Mouse (Mus musculus): ENCODE results near the gene Itgb5. TPM values are rescaled to one million over a fixed set of nuclear protein-coding genes. Genes with fewer than 3 reads are reported as not detected.
A peak's percentile ranks its signal among the peaks of the same experiment; 100 is the strongest.

The Itgb5 gene
- polyA plus RNA-seq, 1 experiment from 2014 or later: 28.2 TPM

DNA sequence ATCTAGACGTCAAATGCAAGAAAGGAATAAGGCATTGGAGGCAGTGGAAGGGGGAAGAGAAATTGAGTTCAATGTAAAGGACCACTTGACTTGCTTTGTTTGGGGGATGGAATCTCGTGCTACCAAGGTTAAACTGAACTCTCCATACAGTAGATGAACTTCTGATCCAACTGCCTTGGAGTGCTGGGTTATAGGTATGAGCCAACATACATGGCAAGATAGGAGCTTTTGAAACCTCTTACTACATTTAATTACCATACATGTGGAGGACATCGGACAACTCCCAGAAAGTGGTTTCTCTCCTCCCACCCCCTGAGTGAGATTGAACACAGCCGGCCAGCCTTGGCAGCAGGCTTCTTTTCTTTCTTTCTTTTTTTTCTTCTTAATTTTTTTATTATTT lies 34.4 kb upstream of the Itgb5 start:
- Histone ChIP-seq H3K4me2 (ENCODE audit: low read depth, low read length, severe bottlenecking) (no peak overlapping the region), H3K4me3 (ENCODE audit: low read depth, low read length) (no peak overlapping the region), H3K9ac (ENCODE audit: low read length) (no peak overlapping the region), H3K4me1 (replicated peaks; ENCODE audit: control insufficient read depth, insufficient read depth, low read length) (no peaks in the 10 kb centered on the region), H3K27ac (ENCODE audit: low read depth, low read length) (no peak overlapping the region), H3K9me3 (ENCODE audit: control insufficient read depth, low read length) (no peaks in the 10 kb centered on the region), H3K36me3 (ENCODE audit: control insufficient read depth, insufficient read depth, low read length) (no peaks in the 10 kb centered on the region), H3K27me3 (ENCODE audit: control insufficient read depth, insufficient read depth, low read length) (no peaks in the 10 kb centered on the region)
- 90% methylated on average over 4 of the region's 4 CpGs for WGBS
- DNase-seq (ENCODE audit: low spot score) (no peak), ATAC-seq (replicated peaks; ENCODE audit: low FRiP score) (no peak)

DNA sequence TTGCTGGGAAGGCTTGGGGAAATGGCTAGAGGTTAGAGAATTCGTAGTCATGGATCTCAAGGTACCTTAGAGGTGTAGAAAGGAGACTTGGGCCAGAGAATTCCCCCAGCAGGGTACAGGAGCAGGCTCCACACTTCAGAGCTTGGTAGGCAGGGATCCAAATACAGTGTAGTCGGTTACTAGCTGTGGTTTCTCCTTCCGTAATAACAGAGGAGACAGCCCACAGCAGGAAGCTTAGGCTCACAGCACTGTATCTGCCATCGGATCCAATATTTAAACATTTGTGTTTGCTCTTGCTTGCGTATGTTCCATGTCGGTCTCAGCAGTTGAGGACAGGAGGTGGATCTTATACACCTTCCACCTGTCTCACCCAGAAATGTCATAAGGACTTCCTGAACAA lies 33.6 kb upstream of the Itgb5 start:
- no peak overlapping the region for H3K4me3 ChIP-seq (ENCODE audit: low read depth, low read length)
- H3K9me3 ChIP-seq (ENCODE audit: control insufficient read depth, low read length): no peaks in the 10 kb centered on the region
- no peaks in the 10 kb centered on the region for H3K27me3 ChIP-seq (ENCODE audit: control insufficient read depth, insufficient read depth, low read length)
- ATAC-seq (replicated peaks; ENCODE audit: low FRiP score) (no peak), DNase-seq (ENCODE audit: low spot score) (no peak)
- H3K9ac ChIP-seq (ENCODE audit: low read length): no peak overlapping the region
- no peaks in the 10 kb centered on the region for H3K36me3 ChIP-seq (ENCODE audit: control insufficient read depth, insufficient read depth, low read length)
- WGBS: 88% methylated on average over 6 of the region's 6 CpGs
- H3K27ac ChIP-seq (ENCODE audit: low read depth, low read length): no peak overlapping the region
- no peak overlapping the region for H3K4me2 ChIP-seq (ENCODE audit: low read depth, low read length, severe bottlenecking)
- no peaks in the 10 kb centered on the region for H3K4me1 ChIP-seq (replicated peaks; ENCODE audit: control insufficient read depth, insufficient read depth, low read length)

DNA sequence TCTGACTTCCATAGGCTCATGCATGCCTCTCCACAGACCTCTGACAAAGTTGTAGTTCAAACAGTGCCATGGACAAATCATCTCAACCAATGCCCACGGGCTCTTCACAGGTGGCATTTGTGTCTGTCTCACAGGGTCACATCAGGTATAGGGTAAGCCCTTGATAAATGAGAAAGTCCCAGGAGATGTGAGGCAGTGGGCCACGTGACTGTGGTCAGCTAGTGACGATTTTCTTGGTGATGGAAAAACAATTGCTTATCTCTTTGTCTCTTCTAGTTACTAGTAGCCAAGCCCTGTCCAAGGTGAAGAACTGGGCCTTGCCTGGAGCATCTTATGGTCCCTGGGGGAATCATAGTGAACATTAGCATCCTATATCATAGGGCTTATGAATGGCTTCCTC lies 32.7 kb upstream of the Itgb5 start:
- no peaks in the 10 kb centered on the region for H3K27me3 ChIP-seq (ENCODE audit: control insufficient read depth, insufficient read depth, low read length)
- ATAC-seq (replicated peaks; ENCODE audit: low FRiP score): no peak
- H3K27ac ChIP-seq (ENCODE audit: low read depth, low read length): no peak overlapping the region
- no peaks in the 10 kb centered on the region for H3K36me3 ChIP-seq (ENCODE audit: control insufficient read depth, insufficient read depth, low read length)
- no peak overlapping the region for H3K4me3 ChIP-seq (ENCODE audit: low read depth, low read length)
- 83% methylated on average over 3 of the region's 3 CpGs for WGBS
- H3K4me1 ChIP-seq (replicated peaks; ENCODE audit: control insufficient read depth, insufficient read depth, low read length): no peaks in the 10 kb centered on the region
- H3K9ac ChIP-seq (ENCODE audit: low read length): no peak overlapping the region
- no peak overlapping the region for H3K4me2 ChIP-seq (ENCODE audit: low read depth, low read length, severe bottlenecking)
- DNase-seq (ENCODE audit: low spot score): no peak
- no peaks in the 10 kb centered on the region for H3K9me3 ChIP-seq (ENCODE audit: control insufficient read depth, low read length)

DNA sequence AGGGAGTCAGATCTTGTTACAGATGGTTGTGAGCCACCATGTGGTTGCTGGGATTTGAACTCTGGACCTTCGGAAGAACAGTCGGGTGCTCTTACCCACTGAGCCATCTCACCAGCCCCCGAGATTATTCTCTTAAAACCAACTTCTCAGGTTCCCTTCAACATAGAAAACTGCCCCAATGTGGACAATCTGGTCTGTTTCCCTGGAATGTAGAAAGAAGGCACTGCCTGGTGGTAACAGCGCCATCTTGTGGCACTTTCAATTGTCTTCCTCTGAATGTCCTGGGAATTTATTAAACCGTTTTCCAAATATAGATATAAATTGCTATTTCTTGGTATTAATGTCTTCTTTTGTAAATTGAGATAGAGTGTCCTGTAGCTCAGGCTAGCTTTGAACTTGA lies 31.6 kb upstream of the Itgb5 start:
- Histone ChIP-seq H3K27me3 (ENCODE audit: control insufficient read depth, insufficient read depth, low read length) (no peaks in the 10 kb centered on the region), H3K4me2 (ENCODE audit: low read depth, low read length, severe bottlenecking) (no peak overlapping the region), H3K9me3 (ENCODE audit: control insufficient read depth, low read length) (no peaks in the 10 kb centered on the region), H3K4me3 (ENCODE audit: low read depth, low read length) (no peak overlapping the region), H3K4me1 (replicated peaks; ENCODE audit: control insufficient read depth, insufficient read depth, low read length) (no peaks in the 10 kb centered on the region), H3K36me3 (ENCODE audit: control insufficient read depth, insufficient read depth, low read length) (no peaks in the 10 kb centered on the region), H3K9ac (ENCODE audit: low read length) (no peak overlapping the region), H3K27ac (ENCODE audit: low read depth, low read length) (no peak overlapping the region)
- ATAC-seq (replicated peaks; ENCODE audit: low FRiP score) (no peak), DNase-seq (ENCODE audit: low spot score) (peak; percentile 67)
- WGBS: 42% methylated on average over 5 of the region's 5 CpGs

DNA sequence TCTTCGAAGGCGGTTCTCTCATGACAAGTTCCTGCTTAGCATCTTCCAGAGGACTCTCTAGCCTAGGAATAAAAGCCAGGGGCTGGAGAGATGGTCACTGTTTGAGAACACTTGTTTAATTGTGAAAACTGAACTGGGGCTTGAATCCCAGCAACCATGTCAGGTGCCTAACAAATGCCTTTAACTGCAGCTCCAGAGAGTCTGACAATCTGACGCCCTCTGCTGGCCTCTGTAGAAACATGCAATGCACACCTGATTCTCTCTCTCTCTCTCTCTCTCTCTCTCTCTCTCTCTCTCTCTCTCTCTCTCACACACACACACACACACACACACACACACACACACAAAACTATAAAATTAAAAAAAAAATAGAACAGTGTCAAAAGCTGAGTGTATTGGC lies 19.5 kb upstream of the Itgb5 start:
- H3K9ac ChIP-seq (ENCODE audit: low read length): no peak overlapping the region
- WGBS: 73% methylated on average over 3 of the region's 3 CpGs
- no peak overlapping the region for H3K4me3 ChIP-seq (ENCODE audit: low read depth, low read length)
- no peaks in the 10 kb centered on the region for H3K36me3 ChIP-seq (ENCODE audit: control insufficient read depth, insufficient read depth, low read length)
- no peak overlapping the region for H3K4me2 ChIP-seq (ENCODE audit: low read depth, low read length, severe bottlenecking)
- H3K27me3 ChIP-seq (ENCODE audit: control insufficient read depth, insufficient read depth, low read length): no peaks in the 10 kb centered on the region
- H3K4me1 ChIP-seq (replicated peaks; ENCODE audit: control insufficient read depth, insufficient read depth, low read length): no peaks in the 10 kb centered on the region
- H3K9me3 ChIP-seq (ENCODE audit: control insufficient read depth, low read length): no peaks in the 10 kb centered on the region
- H3K27ac ChIP-seq (ENCODE audit: low read depth, low read length): no peak overlapping the region
- DNase-seq (ENCODE audit: low spot score) (no peak), ATAC-seq (replicated peaks; ENCODE audit: low FRiP score) (no peak)

DNA sequence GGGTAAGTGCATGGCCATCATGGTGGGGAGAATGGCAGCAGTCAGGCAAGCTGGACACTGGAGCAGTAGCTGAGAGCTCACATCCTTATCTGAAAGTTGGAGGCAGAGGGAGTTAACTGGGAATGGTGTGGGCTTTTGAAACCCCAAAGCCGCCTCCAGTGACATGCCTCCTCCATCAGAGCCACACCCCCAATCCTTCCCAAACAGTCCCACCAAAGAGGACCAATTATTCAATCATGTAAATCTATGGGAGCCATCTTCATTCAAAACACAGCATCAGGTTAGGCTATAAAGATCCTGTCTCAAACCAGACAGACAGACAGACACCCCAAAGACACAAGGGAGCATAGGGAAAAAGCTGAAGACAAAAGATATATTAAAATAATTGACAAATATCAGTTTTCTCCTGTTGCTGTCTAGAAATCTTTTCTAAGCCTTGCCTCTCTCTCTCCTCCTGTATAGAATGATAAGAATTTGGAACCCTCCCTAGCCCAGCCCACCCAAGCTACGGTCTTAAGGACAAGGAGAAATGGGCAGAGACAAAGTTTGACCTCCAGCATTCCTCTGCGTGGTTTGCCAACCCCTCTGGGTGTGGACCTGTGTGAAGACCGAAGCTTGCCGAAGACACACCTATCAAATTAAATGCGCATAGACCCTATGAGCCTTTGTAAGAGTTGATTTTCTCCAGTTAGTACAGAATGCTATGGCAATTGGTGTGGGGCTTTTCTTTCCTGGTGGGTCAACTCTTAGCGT lies 10.9 kb upstream of the Itgb5 start:
- no peak for DNase-seq (ENCODE audit: low spot score)
- Histone ChIP-seq H3K27me3 (ENCODE audit: control insufficient read depth, insufficient read depth, low read length) (no peaks in the 10 kb centered on the region), H3K4me2 (ENCODE audit: low read depth, low read length, severe bottlenecking) (no peak overlapping the region), H3K27ac (ENCODE audit: low read depth, low read length) (no peak overlapping the region), H3K9ac (ENCODE audit: low read length) (no peak overlapping the region), H3K36me3 (ENCODE audit: control insufficient read depth, insufficient read depth, low read length) (no peaks in the 10 kb centered on the region), H3K4me3 (ENCODE audit: low read depth, low read length) (no peak overlapping the region), H3K9me3 (ENCODE audit: control insufficient read depth, low read length) (no peaks in the 10 kb centered on the region), H3K4me1 (replicated peaks; ENCODE audit: control insufficient read depth, insufficient read depth, low read length) (no peaks in the 10 kb centered on the region)
- no peak for ATAC-seq (replicated peaks; ENCODE audit: low FRiP score)
- 90% methylated on average over 7 of the region's 7 CpGs for WGBS

DNA sequence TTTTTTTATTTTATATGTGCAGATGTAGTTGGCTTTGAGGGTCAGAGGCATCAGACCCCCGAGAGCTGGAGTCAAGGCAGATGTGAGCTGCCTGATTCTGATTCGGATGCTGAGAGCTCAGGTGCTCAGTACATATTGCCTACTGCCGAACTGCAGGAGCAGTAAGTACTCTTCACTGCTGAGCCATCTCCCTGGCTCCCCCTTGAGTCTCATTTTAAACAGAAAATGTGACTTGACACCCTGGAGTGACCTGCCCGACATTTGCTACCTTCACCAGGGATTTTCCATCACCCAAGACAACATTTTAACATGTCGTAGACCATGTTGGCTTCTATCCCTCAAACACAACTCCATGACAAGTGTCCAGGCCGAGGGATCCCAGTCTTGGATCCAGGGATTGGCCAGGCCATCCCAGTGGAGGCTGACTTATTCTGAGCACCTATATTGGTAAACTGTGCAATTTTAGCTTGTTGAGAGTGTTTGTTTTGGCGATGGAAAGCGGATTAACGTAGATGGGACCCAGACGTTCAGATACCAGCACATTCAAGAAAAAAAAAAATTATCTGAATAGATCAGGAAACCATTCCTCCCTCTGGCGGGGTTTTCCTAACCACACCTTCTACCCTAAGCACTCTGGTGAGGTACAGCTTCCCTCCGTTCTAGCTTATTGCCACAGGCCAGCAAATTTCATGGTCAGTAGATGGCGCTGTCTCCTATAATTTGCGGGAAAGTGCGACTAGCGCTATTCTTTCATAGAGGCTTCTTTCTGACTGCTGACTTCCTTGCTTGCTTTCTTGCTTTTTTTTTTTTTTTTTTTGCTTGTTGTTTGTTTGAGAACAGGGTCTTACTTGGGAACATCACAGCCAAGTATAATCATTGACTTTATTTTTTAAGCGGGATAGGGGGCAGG lies 8.9 kb upstream of the Itgb5 start:
- 16% methylated on average over 17 of the region's 17 CpGs for WGBS
- H3K4me3 ChIP-seq (ENCODE audit: low read depth, low read length): no peak overlapping the region
- no peaks in the 10 kb centered on the region for H3K27me3 ChIP-seq (ENCODE audit: control insufficient read depth, insufficient read depth, low read length)
- ATAC-seq (replicated peaks; ENCODE audit: low FRiP score): no peak
- H3K9me3 ChIP-seq (ENCODE audit: control insufficient read depth, low read length): no peaks in the 10 kb centered on the region
- peak; percentile 86 for DNase-seq (ENCODE audit: low spot score)
- H3K36me3 ChIP-seq (ENCODE audit: control insufficient read depth, insufficient read depth, low read length): no peaks in the 10 kb centered on the region
- H3K4me1 ChIP-seq (replicated peaks; ENCODE audit: control insufficient read depth, insufficient read depth, low read length): no peaks in the 10 kb centered on the region
- H3K27ac ChIP-seq (ENCODE audit: low read depth, low read length): no peak overlapping the region
- no peak overlapping the region for H3K9ac ChIP-seq (ENCODE audit: low read length)
- H3K4me2 ChIP-seq (ENCODE audit: low read depth, low read length, severe bottlenecking): no peak overlapping the region

DNA sequence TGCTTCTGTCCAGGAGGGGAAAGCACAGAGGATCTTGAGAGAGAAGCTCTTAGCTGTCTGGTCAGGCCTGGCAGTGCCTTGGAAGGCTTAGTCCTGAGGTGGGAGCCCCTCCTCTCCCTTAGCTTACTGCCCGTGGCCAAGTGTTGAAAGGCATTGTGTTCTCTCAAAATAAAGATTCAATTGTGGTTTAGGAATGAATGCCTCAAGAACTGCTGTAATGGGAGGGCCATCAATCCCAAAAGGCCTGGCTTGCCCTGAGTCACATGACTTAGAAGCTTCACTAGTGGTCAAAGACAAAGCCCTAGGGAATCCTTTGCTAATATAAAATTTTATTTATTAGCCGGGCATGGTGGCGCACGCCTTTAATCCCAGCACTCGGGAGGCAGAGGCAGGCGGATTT lies 4.9 kb upstream of the Itgb5 start:
- no peak overlapping the region for H3K27ac ChIP-seq (ENCODE audit: low read depth, low read length)
- H3K27me3 ChIP-seq (ENCODE audit: control insufficient read depth, insufficient read depth, low read length): peaks cover 5% of the 10 kb centered on the region; the same call in 1 of the 2 replicates
- 84% methylated on average over 6 of the region's 6 CpGs for WGBS
- H3K9me3 ChIP-seq (ENCODE audit: control insufficient read depth, low read length): no peaks in the 10 kb centered on the region
- DNase-seq (ENCODE audit: low spot score) (no peak), ATAC-seq (replicated peaks; ENCODE audit: low FRiP score) (no peak)
- H3K9ac ChIP-seq (ENCODE audit: low read length): no peak overlapping the region
- H3K4me1 ChIP-seq (replicated peaks; ENCODE audit: control insufficient read depth, insufficient read depth, low read length): peaks cover 2% of the 10 kb centered on the region; the same call in 1 of the 2 replicates
- H3K36me3 ChIP-seq (ENCODE audit: control insufficient read depth, insufficient read depth, low read length): no peaks in the 10 kb centered on the region
- H3K4me2 ChIP-seq (ENCODE audit: low read depth, low read length, severe bottlenecking): no peak overlapping the region
- no peak overlapping the region for H3K4me3 ChIP-seq (ENCODE audit: low read depth, low read length)
